Mouse (Mus musculus): ENCODE results near the gene Mrpl53.

DNA sequence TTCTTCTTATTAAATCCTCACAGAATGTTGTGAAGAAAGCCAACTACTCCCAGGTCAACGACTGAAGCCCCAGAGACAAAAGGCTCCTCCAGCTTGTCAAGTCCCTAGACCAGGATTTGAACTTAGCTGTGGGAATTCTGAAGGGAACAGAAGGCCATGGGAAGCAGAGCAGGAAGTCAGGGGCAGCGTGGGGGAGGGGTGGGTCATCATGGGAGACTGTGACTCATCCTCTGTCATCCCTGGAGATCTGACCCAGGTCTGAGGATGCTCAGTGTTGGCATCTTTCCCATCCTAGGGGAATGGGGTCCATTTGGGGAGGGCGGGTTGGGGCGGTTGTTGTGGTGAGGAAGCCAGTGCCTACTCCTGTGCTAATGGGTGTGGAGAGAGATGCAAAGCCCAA lies 32.8 kb downstream of the Mrpl53 start:
- TF ChIP-seq CTCF (conservative IDR thresholded peaks at IDR 0.05; ENCODE audit: insufficient read depth, insufficient read length, low read depth, low read length), result no peak
- no peak for TF ChIP-seq POLR2A (IDR thresholded peaks at IDR 0.05; ENCODE audit: low read depth, low read length)

Measured in kidney, adult 2 months (tissue).